Mouse (Mus musculus) Patski (cell line): ENCODE data around the gene Clp1. TPM values are rescaled to one million over a fixed set of nuclear protein-coding genes. Genes with fewer than 3 reads are reported as not detected.

ENCODE experiments used
- ATAC-seq: fragments of 100-300 bp; one replicate; pipeline ENCODE4 v1.8.0; 2021
- CTCF ChIA-PET: fragments of 350-600 bp; sonication (Branson Sonifier 250); formaldehyde crosslinking; loops from one replicate; lab custom pipeline; 2022; ENCODE audit warnings: inconsistent platforms; lab: Charles Lee
- POLR2A ChIA-PET: fragments of 350-600 bp; sonication (Branson Sonifier 250); formaldehyde crosslinking; loops from one replicate; lab custom pipeline; 2022; ENCODE audit warnings: antibody characterized with exemption, inconsistent platforms; lab: Charles Lee
- DNase-seq: peaks from one replicate; pipeline ENCODE4 v3.0.0-alpha.2; 2011; ENCODE audit warnings: low read depth, low spot score
- H3K27me3 ChIP-seq: fragments of 371-371 bp; one replicate; pipeline ENCODE4 v1.5.1; 2021
- CTCF ChIP-seq: fragments of 100-300 bp; IDR thresholded peaks from one replicate; pipeline ENCODE4 v1.5.1; 2021
- in situ Hi-C: fragments of 300-500 bp; cut with MboI; formaldehyde crosslinking; loops from 3 replicates; pipeline ENCODE4 v1.11.1; 2018; ENCODE audit warnings: low pct_unique_long_range_greater_than_20kb, mixed read lengths
- polyA plus RNA-seq: library from polyadenylated mRNA; unstranded; gene quantifications from one replicate; pipeline ENCODE4 v1.2.3, GENCODE M21; 2021

The Clp1 gene
- polyA plus RNA-seq, 1 experiment from 2014 or later, result 11.9 TPM

DNA sequence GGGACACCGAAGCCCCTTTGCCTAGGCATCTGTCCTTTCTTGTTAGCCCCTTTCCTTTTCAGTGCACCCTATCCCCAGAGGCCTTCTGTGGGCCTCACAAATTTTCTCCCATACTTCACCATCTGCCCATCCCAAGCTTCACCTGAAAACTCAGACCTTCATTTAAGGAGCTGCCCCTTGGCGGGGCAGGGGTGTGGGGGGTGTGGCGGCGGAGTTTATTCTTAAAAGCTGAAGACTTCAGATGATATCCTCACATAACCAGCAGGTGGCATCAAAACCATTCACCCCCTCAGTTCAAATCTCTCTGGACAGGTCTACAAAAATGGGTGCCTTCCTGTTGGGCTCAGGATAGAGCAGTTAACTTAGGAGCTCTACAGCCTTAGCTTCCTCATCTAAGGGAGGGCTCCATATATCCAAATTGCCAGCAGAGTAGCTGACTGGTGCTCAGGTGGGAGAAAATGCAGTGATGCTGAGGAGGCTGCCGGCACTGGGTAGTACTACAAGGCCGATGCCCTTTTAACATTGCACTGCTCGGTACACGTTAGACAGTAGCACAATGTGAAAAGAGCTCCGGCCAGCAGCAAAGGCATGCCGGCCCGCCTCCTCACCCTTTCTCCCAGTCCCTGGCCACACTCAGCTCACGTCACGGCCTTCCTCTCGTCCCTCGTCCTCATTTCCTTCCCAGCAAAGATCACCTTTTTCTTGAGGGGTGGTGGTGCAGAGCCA, 13.6 kb upstream of the Clp1 start:
- DNase-seq (no peak), ATAC-seq (no peak)
- TF ChIP-seq CTCF, result no peak
- in situ Hi-C loops, result no loop called here
- H3K27me3 ChIP-seq, result no peaks in the 10 kb centered on the region
- POLR2A ChIA-PET, result interaction anchor here (1.4 kb wide), 1 partner anchor 10 kb away, joined by 3 read pairs; no protein-coding TSS in a partner anchor
- CTCF ChIA-PET, result interaction anchor here (0.6 to 4.2 kb wide), 10 partner anchors 9 to 58 kb away, joined by 3 to 21 read pairs (median 5); partner anchors contain the start of gene Ube2l6

DNA sequence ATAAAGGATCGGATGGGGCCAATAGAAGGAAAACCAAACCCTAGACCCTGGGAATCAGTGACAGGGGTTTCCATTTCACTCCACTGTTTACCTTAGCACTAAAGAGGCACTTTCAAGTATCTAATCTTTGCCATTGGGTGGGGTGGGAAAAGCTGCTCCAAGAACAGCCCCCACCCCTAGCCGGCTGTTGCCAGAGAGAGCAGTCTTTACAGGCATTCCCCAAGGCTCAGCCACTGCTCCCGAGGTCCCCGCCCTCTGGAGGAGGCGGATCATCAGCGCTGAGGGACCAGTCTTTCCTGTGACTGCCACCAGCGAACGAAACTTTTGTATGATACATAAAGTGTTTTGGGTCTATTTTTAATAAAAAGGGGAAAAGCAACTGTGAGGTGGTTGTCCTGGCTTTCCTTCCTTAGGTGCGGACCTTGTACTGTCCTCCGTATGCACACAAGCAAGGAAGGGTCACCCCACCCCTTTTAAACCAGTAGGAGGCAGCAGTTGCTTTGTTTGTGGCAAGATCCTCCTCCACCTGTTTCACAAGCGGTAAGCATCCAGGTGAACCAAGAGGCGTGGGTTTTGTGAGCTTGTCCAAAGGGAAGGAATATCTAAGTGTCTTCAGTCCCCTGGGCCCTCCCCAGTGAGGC, 11.2 kb upstream of the Clp1 start:
- POLR2A ChIA-PET, result interaction anchor here (1.0 kb wide), 1 partner anchor 88 kb away, joined by 3 read pairs; the partner anchor contains the start of gene Timm10
- TF ChIP-seq CTCF, result no peak
- ATAC-seq (no peak), DNase-seq (no peak)
- H3K27me3 ChIP-seq, result no peaks in the 10 kb centered on the region
- in situ Hi-C loops, result loop anchor here (10.0 kb wide), 1 partner anchor 326 kb away; no protein-coding TSS in a partner anchor
- CTCF ChIA-PET, result interaction anchor here (1.4 to 4.2 kb wide), 4 partner anchors 11 to 24 kb away, joined by 4 to 21 read pairs (median 5); no protein-coding TSS in a partner anchor

DNA sequence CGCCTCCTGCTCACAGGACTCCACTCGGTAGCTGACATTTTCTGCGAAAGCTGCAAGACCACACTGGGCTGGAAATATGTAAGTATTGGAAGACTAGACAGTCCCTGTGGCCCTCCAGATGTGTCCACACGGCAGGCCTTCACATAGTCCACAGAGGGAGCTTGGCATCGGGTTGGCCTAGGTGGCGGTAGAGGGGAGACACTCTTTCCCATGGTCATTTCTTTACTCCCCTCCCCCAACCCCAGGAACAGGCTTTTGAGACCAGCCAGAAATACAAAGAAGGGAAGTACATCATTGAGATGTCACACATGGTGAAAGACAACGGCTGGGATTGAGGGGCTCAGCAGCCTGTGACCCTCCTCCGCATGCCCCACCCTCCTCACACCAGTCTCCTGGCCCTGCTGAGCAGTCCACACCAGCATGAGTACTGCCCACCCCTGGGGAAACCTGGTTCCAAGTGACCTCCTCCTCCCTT, 10.3 kb upstream of the Clp1 start:
- H3K27me3 ChIP-seq, result no peaks in the 10 kb centered on the region
- ATAC-seq (no peak), DNase-seq (no peak)
- ChIA-PET CTCF (interaction anchor here (1.2 to 2.3 kb wide), 3 partner anchors 12 to 250 kb away, joined by 3 to 6 read pairs (median 4); no protein-coding TSS in a partner anchor), POLR2A (interaction anchor here (1.0 to 1.1 kb wide), 3 partner anchors 10 to 89 kb away, joined by 3 to 7 read pairs (median 3); partner anchors contain the start of genes Clp1 and Timm10)
- in situ Hi-C loops, result loop anchor here (10.0 kb wide), 1 partner anchor 327 kb away; no protein-coding TSS in a partner anchor
- TF ChIP-seq CTCF, result no peak

DNA sequence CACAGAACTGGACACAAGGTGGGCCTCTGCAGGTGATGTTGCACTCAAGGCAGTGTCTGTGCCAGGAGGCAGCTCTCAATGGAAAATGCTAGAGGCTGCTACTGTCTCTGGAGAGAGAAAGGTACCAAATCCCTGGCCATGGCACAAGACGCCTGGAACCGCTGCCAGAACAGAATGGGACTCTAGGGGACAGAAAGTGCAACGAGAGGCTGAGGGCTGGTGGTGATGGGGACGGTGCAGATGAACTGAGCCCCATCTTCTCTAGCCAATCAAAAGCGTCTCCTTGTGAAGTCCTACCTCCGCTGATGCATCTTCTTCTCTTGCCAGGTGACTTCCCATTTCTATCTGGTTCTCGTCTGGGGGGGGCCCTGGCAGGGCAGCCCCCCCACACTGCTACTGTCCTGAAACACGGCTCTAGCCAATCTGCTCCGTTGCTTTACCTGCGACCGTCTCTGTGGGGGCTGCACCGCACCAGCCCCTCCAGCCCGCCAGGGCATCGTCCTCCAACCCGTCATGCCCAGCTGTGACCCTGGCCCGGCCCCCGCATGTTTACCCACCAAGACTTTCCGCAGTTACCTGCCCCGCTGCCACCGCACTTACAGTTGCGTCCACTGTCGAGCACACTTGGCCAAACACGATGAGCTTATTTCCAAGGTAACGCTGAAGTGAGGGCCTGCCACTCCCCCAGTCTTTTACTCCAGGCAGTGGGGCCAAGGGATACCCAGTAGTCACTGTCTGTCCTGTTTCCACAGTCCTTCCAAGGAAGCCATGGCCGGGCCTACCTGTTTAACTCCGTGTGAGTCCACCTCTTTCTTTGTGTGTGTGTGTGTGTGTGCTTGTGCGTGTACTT, 9.4 kb upstream of the Clp1 start:
- DNase-seq (no peak), ATAC-seq (no peak)
- in situ Hi-C loops, result loop anchor here (10.0 kb wide), 1 partner anchor 328 kb away; no protein-coding TSS in a partner anchor
- TF ChIP-seq CTCF, result no peak
- CTCF ChIA-PET, result interaction anchor here (0.7 to 2.3 kb wide), 5 partner anchors 13 to 249 kb away, joined by 3 to 8 read pairs (median 3); no protein-coding TSS in a partner anchor
- no peaks in the 10 kb centered on the region for H3K27me3 ChIP-seq
- POLR2A ChIA-PET, result interaction anchor here (0.9 to 1.1 kb wide), 3 partner anchors 9 to 52 kb away, joined by 3 to 7 read pairs (median 5); partner anchors contain the start of gene Clp1

DNA sequence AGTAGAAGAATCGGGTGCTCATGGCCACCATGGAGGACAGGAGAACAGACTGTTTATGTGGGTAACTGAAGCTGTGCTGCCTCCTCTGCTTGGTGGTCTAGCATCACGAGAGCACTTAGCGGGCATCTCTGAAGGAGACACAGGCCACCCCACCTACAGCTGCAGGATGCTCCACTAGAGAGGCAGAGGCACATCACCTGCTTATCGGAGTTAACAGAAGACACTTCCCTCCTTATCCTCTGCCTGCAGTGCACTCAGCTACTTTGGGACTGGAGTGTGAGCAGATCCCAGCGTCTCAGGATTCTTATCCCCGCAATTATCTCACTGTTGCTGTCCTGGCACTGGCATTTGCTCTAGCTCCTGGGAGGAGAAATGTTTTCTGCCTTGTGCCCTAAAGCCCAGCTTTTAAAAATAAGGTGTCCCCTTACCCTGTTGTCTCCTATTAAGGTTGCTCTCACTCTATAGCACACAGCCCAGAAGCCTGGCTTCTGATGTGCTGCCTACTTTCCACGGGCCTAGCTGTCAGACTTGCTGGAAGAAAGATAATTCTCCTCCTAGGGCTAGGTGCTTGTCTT, 8.3 kb upstream of the Clp1 start:
- no peaks in the 10 kb centered on the region for H3K27me3 ChIP-seq
- ATAC-seq (no peak), DNase-seq (no peak)
- ChIA-PET CTCF (interaction anchor here (1.2 to 1.9 kb wide), 2 partner anchors 23 to 118 kb away, joined by 3 to 8 read pairs; no protein-coding TSS in a partner anchor), POLR2A (interaction anchor here (1.9 kb wide), 1 partner anchor 14 kb away, joined by 5 read pairs; no protein-coding TSS in a partner anchor)
- TF ChIP-seq CTCF, result no peak
- in situ Hi-C loops, result loop anchor here (10.0 kb wide), 1 partner anchor 329 kb away; no protein-coding TSS in a partner anchor

DNA sequence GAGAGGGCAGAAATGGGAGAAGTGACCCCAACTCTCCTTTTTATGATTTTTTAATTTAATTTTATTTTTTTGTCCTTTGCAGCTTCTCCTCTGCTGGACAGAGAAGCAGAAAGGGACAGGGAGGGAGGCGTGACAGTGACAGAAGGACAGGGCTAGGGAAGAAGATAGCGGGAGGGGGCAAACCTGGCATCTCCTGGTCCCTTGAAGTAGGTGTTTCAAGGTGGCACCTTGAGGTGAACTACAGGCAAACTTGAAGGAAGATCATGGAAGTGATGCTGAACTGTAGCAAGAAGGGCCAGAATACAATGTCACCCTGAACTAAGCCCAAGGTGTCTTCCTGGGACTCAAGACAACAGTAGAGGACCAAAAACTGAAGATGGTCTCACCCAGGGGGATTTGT, 7.8 kb upstream of the Clp1 start:
- ChIA-PET POLR2A (interaction anchor here (1.4 to 1.9 kb wide), 2 partner anchors 8 to 13 kb away, joined by 3 to 5 read pairs; no protein-coding TSS in a partner anchor), CTCF (no interaction called here)
- in situ Hi-C loops, result loop anchor here (10.0 kb wide), 1 partner anchor 330 kb away; no protein-coding TSS in a partner anchor
- ATAC-seq (no peak), DNase-seq (no peak)
- H3K27me3 ChIP-seq, result no peaks in the 10 kb centered on the region
- TF ChIP-seq CTCF, result no peak

DNA sequence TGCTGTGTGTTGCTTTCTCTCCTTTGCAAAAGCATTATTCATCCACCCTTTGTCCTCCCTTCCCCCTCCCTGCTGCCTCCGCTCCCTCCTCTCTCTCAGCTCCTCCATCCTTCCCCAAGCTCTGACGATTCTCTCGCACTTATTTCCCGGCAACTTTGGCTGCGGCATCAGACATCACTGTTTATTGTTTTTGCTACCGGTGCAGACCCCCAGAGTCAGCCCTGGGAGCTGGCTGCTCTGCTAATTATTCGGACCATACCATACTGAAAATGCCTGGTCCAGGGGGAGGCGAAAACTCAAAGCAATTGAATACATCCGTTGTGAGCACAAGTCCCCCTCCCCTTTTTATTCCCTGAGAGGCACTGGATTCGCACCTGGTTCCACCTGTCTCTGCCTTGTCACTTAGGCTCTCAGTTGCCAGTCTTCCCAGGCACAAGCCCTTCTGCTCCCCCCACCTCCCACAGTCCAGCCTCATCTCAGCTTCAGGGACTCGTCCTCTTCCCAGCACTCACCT, 7.3 kb upstream of the Clp1 start:
- DNase-seq, result no peak
- no peak for TF ChIP-seq CTCF

DNA sequence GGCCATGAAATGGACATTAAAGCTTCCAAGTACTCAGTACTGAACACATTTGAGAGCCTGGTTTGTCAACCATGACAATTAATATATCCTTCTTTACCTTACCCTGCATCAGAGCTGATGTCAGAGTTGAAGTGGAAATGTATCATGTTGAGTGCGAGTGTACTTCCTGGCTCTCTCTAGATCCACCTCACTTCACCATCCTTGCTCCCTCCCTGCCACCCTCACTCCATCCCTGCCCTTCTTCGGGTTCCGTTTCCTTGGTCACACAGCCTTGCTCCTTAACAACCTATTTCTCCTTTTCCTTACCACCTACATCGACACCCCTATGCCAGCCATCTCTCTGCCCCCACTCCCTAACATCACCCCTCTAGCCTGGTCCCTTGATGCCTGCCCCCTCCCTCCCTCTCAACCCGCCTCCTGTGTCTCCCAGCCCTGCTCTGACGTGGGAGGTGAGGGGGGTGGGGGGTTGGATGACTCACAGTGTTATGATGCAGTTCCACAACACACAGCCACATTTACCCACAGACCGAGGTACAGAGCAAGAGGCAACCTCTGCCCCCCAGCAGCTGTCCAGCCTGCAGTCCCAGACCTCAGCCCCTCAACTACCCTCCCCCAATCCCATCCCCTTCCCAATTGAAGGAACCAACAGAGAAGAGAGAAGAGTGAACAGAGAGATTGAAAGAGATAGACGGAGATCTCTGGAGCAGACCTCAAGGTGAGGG, 6.6 kb upstream of the Clp1 start, which contains the start of gene Ypel4:
TSS of gene Ypel4 (plus strand) at position 480 of the 722 bp plus-strand sequence.
- ChIA-PET POLR2A (interaction anchor here (1.2 to 1.9 kb wide), 3 partner anchors 7 to 18 kb away, joined by 3 to 5 read pairs (median 3); no protein-coding TSS in a partner anchor), CTCF (interaction anchor here (0.9 kb wide), 1 partner anchor 25 kb away, joined by 3 read pairs; no protein-coding TSS in a partner anchor)
- in situ Hi-C loops, result loop anchor here (10.0 kb wide), 1 partner anchor 331 kb away; no protein-coding TSS in a partner anchor
- TF ChIP-seq CTCF, result no peak
- no peaks in the 10 kb centered on the region for H3K27me3 ChIP-seq
- no peak for DNase-seq
- ATAC-seq, result peak; percentile 72

More for the DNA sequence above, 7.3 kb upstream of the Clp1 start:
- CTCF ChIA-PET, result no interaction called here
- peak; percentile 17 for ATAC-seq
- POLR2A ChIA-PET, result interaction anchor here (1.2 to 1.9 kb wide), 3 partner anchors 8 to 17 kb away, joined by 3 to 5 read pairs (median 3); no protein-coding TSS in a partner anchor
- H3K27me3 ChIP-seq, result no peaks in the 10 kb centered on the region
- in situ Hi-C loops, result loop anchor here (10.0 kb wide), 1 partner anchor 330 kb away; no protein-coding TSS in a partner anchor
